Mouse (Mus musculus): ENCODE measurements at regions not wholly inside any gene's neighbourhood (a gene's known extent, or its start where the extent isn't known, plus 50 kb on each side); places are given as distances from the start of the nearest gene placed in this dataset.

DNA sequence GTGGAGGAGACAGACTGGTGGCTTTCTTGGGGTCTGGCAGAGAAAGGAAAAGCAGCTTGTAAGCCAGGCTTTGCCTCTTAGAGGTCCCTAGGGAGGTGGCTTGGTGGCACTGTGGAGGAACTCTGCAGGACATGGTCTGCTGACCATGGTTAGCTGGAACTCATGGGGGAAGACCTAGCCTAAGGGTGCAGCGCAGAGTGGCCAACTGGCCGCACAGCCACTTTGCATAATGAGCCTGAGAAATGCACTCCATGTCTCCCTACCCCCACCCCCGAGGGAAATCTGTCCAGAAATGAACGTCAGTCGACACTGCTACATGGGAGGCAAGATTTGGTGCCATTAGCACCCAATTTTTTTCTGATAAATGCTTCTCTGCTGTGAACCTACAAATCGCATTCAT is 429.5 kb downstream of the Glrx3 start:
- Histone ChIP-seq H3K27ac (ENCODE audit: control insufficient read depth, low read depth, low read length) (no peak overlapping the region), H3K27me3 (ENCODE audit: control insufficient read depth in 1 of 2, insufficient read depth in 2 of 2, low read length in 2 of 2) (no peaks in the 10 kb centered on the region), H3K79me2 (ENCODE audit: control insufficient read depth, insufficient read depth, low read length, poor library complexity) (no peaks in the 10 kb centered on the region), H3K9ac (ENCODE audit: control insufficient read depth, low read depth, low read length, poor library complexity, severe bottlenecking) (no peak overlapping the region), H3K9me3 (replicated peaks; ENCODE audit: insufficient read depth, low read length) (no peaks in the 10 kb centered on the region), H3K36me3 (ENCODE audit: control insufficient read depth in 1 of 2, insufficient read depth in 2 of 2, low read length in 2 of 2) (no peaks in the 10 kb centered on the region), H3K4me1 (ENCODE audit: control insufficient read depth in 1 of 2, insufficient read depth in 2 of 2, low read length in 2 of 2) (no peaks in the 10 kb centered on the region), H3K4me3 (ENCODE audit: control insufficient read depth in 1 of 2, insufficient read depth in 1 of 2, low read depth in 2 of 2, low read length in 2 of 2) (no peak overlapping the region)
- TF ChIP-seq MAZ (IDR thresholded peaks at IDR 0.05; ENCODE audit: low read depth, low read length), result no peak
- no peak for TF ChIP-seq JUND (IDR thresholded peaks at IDR 0.05; ENCODE audit: low read depth, low read length)
- no peak for TF ChIP-seq BHLHE40 (IDR thresholded peaks at IDR 0.05; ENCODE audit: borderline replicate concordance, low read depth, low read length)
- TF ChIP-seq ETS1 (IDR thresholded peaks at IDR 0.05; ENCODE audit: low read depth, low read length), result no peak
- no peak for TF ChIP-seq MAFK (IDR thresholded peaks at IDR 0.05; ENCODE audit: borderline replicate concordance, low read depth, low read length)
- no peak for TF ChIP-seq KAT2A (conservative IDR thresholded peaks at IDR 0.05; ENCODE audit: low read depth, low read length)
- no peak for TF ChIP-seq ELF1 (IDR thresholded peaks at IDR 0.05; ENCODE audit: low read depth, low read length)
- no peak for TF ChIP-seq NELFE (IDR thresholded peaks at IDR 0.05; ENCODE audit: low read depth, low read length)
- no peak for DNase-seq (ENCODE audit: low read depth, low spot score)

DNA sequence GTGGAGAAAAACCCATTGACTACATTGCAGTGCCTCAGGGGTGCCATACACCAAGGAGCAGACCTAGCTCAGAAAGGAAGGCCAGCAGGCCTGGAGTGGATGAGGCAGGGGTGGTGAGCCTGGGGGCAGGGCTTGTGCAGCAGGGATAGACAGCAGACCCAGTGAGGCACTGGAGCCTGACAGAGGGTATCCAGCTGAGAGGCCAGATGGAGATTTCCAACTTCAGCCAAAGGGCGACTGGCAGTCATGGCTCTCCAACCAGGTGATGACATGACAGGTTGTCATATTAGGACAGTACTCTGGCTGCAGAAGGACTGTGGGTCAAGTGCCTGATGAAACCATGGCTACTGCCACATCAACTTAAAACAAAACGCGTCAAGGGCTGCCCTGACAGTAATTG is 431.1 kb downstream of the Glrx3 start:
- H3K9me3 ChIP-seq (replicated peaks; ENCODE audit: insufficient read depth, low read length), result no peaks in the 10 kb centered on the region
- no peaks in the 10 kb centered on the region for H3K36me3 ChIP-seq (ENCODE audit: control insufficient read depth in 1 of 2, insufficient read depth in 2 of 2, low read length in 2 of 2)
- no peak overlapping the region for H3K27ac ChIP-seq (ENCODE audit: control insufficient read depth, low read depth, low read length)
- no peaks in the 10 kb centered on the region for H3K27me3 ChIP-seq (ENCODE audit: control insufficient read depth in 1 of 2, insufficient read depth in 2 of 2, low read length in 2 of 2)
- no peak for DNase-seq (ENCODE audit: low read depth, low spot score)
- no peak for TF ChIP-seq HCFC1 (IDR thresholded peaks at IDR 0.05; ENCODE audit: low read depth, low read length)
- TF ChIP-seq MXI1 (IDR thresholded peaks at IDR 0.05; ENCODE audit: low read depth, low read length), result no peak
- TF ChIP-seq BHLHE40 (IDR thresholded peaks at IDR 0.05; ENCODE audit: borderline replicate concordance, low read depth, low read length), result no peak
- TF ChIP-seq JUND (IDR thresholded peaks at IDR 0.05; ENCODE audit: low read depth, low read length), result no peak
- no peak for TF ChIP-seq CTCF (IDR thresholded peaks at IDR 0.05 in 2 of 3, conservative IDR thresholded peaks at IDR 0.05 in 1 of 3; ENCODE audit: control insufficient read depth in 1 of 3, insufficient read depth in 1 of 3, low read depth in 2 of 3, low read length in 3 of 3, poor library complexity in 1 of 3, severe bottlenecking in 1 of 3)
- no peak for TF ChIP-seq MAX (IDR thresholded peaks at IDR 0.05; ENCODE audit: low read length)
- TF ChIP-seq SIN3A (IDR thresholded peaks at IDR 0.05; ENCODE audit: low read length), result no peak
- TF ChIP-seq MYB (IDR thresholded peaks at IDR 0.05; ENCODE audit: low read depth, low read length), result no peak
- TF ChIP-seq E2F4 (IDR thresholded peaks at IDR 0.05; ENCODE audit: borderline replicate concordance, low read depth, low read length), result no peak
- no peak for TF ChIP-seq MAZ (IDR thresholded peaks at IDR 0.05; ENCODE audit: low read depth, low read length)
- TF ChIP-seq ZC3H11A (IDR thresholded peaks at IDR 0.05; ENCODE audit: low read depth, low read length), result no peak
- TF ChIP-seq MEF2A (IDR thresholded peaks at IDR 0.05; ENCODE audit: extremely low read depth, insufficient replicate concordance, low read depth, low read length, poor library complexity, severe bottlenecking), result no peak
- H3K4me3 ChIP-seq (ENCODE audit: control insufficient read depth in 1 of 2, insufficient read depth in 1 of 2, low read depth in 2 of 2, low read length in 2 of 2), result no peak overlapping the region
- H3K79me2 ChIP-seq (ENCODE audit: control insufficient read depth, insufficient read depth, low read length, poor library complexity), result no peaks in the 10 kb centered on the region
- H3K4me1 ChIP-seq (ENCODE audit: control insufficient read depth in 1 of 2, insufficient read depth in 2 of 2, low read length in 2 of 2), result no peaks in the 10 kb centered on the region
- no peak overlapping the region for H3K9ac ChIP-seq (ENCODE audit: control insufficient read depth, low read depth, low read length, poor library complexity, severe bottlenecking)
